Mouse (Mus musculus) neural tube, embryonic 11.5 days (tissue): Measurements from ENCODE around the gene Hibadh. TPM values are rescaled to one million over a fixed set of nuclear protein-coding genes. Genes with fewer than 3 reads are reported as not detected.

ENCODE experiments used
- ATAC-seq: fragments of 200-750 bp; cut with Nextera tagmentation; 2 replicates; pipeline ENCODE4 v1.8.0; 2017; ENCODE audit warnings: moderate number of reproducible peaks, mild to moderate bottlenecking, moderate TSS enrichment, moderate library complexity; ENCODE audit not compliant: insufficient read depth, low FRiP score, low TSS enrichment
- DNase-seq: peaks from one replicate; pipeline ENCODE4 v3.0.0-alpha.2; 2015; ENCODE audit warnings: low spot score
- H3K27ac ChIP-seq: fragments of 300-500 bp; sonication (generic); 2 replicates; pipeline ENCODE4 v1.5.1; 2014; ENCODE audit warnings: low read depth, mild to moderate bottlenecking, low read length
- H3K27me3 ChIP-seq: fragments of 300-500 bp; sonication (generic); 2 replicates; pipeline ENCODE4 v1.6.1; 2014; ENCODE audit warnings: mild to moderate bottlenecking, low read length, mixed read lengths; ENCODE audit not compliant: control insufficient read depth, insufficient read depth
- H3K36me3 ChIP-seq: fragments of 300-500 bp; sonication (generic); 2 replicates; pipeline ENCODE4 v1.6.1; 2014; ENCODE audit warnings: mild to moderate bottlenecking, low read length, moderate library complexity, mixed read lengths; ENCODE audit not compliant: control insufficient read depth, insufficient read depth
- H3K4me1 ChIP-seq: fragments of 300-500 bp; sonication (generic); 2 replicates; pipeline ENCODE4 v1.6.1; 2014; ENCODE audit warnings: low read length, mixed read lengths; ENCODE audit not compliant: control insufficient read depth, insufficient read depth
- H3K4me2 ChIP-seq: fragments of 300-500 bp; sonication (generic); 2 replicates; pipeline ENCODE4 v1.6.1; 2014; ENCODE audit warnings: low read depth, mild to moderate bottlenecking, moderate library complexity
- H3K4me3 ChIP-seq: fragments of 300-500 bp; sonication (generic); 2 replicates; pipeline ENCODE4 v1.5.1; 2014; ENCODE audit warnings: low read depth, low read length
- H3K9ac ChIP-seq: fragments of 300-500 bp; sonication (generic); 2 replicates; pipeline ENCODE4 v1.6.1; 2014; ENCODE audit warnings: mild to moderate bottlenecking, low read length
- H3K9me3 ChIP-seq: fragments of 300-500 bp; sonication (generic); 2 replicates; pipeline ENCODE4 v1.6.1; 2016; ENCODE audit warnings: low read length; ENCODE audit not compliant: control insufficient read depth
- WGBS: fragments of 180-500 bp; shearing (Covaris S2); extraction: QIAGEN DNeasy Blood & Tissue Kit; methylation state at CpG from one replicate; pipeline ENCODE4 v1.1.7; 2014; 5-methylcytosine and 5-hydroxymethylcytosine counted together
- polyA plus RNA-seq: library from polyadenylated mRNA; unstranded; fragments of >200 nt; fragmentation: Nextera tagmentation; extraction: Ambion mirVana; gene quantifications from 2 replicates; pipeline ENCODE4 v1.2.1, GENCODE M21; 2014

The Hibadh gene
- polyA plus RNA-seq, 1 experiment from 2014 or later: 47.6 TPM

GRCm38 (mm10) chr6:52648031-52648430 lies 7.8 kb upstream of the Hibadh start:
- H3K27ac ChIP-seq: no peak overlapping the region
- DNase-seq: no peak
- 93% methylated on average over 6 of the region's 6 CpGs for WGBS

GRCm38 (mm10) chr6:52645926-52646325 lies 5.7 kb upstream of the Hibadh start:
- ATAC-seq (no peak), DNase-seq (no peak)
- WGBS: 40% methylated on average over 5 of the region's 5 CpGs
- Histone ChIP-seq H3K4me1 (no peaks in the 10 kb centered on the region), H3K9ac (no peak overlapping the region), H3K4me2 (no peak overlapping the region), H3K36me3 (no peaks in the 10 kb centered on the region), H3K9me3 (no peaks in the 10 kb centered on the region), H3K27ac (no peak overlapping the region), H3K4me3 (no peak overlapping the region), H3K27me3 (no peaks in the 10 kb centered on the region)

More at GRCm38 (mm10) chr6:52648031-52648430, 7.8 kb upstream of the Hibadh start:
- no peaks in the 10 kb centered on the region for H3K27me3 ChIP-seq
- ATAC-seq: no peak
- H3K4me1 ChIP-seq: no peaks in the 10 kb centered on the region
- H3K9ac ChIP-seq: no peak overlapping the region
- no peak overlapping the region for H3K4me3 ChIP-seq
- no peaks in the 10 kb centered on the region for H3K36me3 ChIP-seq
- no peak overlapping the region for H3K4me2 ChIP-seq
- H3K9me3 ChIP-seq: no peaks in the 10 kb centered on the region

- no peak overlapping the region for H3K4me3 ChIP-seq
- H3K36me3 ChIP-seq: no peaks in the 10 kb centered on the region
- H3K4me2 ChIP-seq: no peak overlapping the region
- 12% methylated on average over 7 of the region's 7 CpGs for WGBS
- no peaks in the 10 kb centered on the region for H3K27me3 ChIP-seq
- H3K4me1 ChIP-seq: no peaks in the 10 kb centered on the region
- DNase-seq (no peak), ATAC-seq (no peak)
- no peaks in the 10 kb centered on the region for H3K9me3 ChIP-seq
- H3K9ac ChIP-seq: no peak overlapping the region
- H3K27ac ChIP-seq: no peak overlapping the region
Measured at GRCm38 (mm10) chr6:52642152-52642551, 2.0 kb upstream of the Hibadh start.

GRCm38 (mm10) chr6:52641076-52641475 lies 887 bp upstream of the Hibadh start:
- no peak for DNase-seq
- ATAC-seq: no peak
- H3K4me2 ChIP-seq: no peak overlapping the region
- no peaks in the 10 kb centered on the region for H3K9me3 ChIP-seq
- H3K27ac ChIP-seq: no peak overlapping the region
- H3K9ac ChIP-seq: no peak overlapping the region
- H3K4me3 ChIP-seq: no peak overlapping the region
- H3K27me3 ChIP-seq: no peaks in the 10 kb centered on the region
- H3K4me1 ChIP-seq: no peaks in the 10 kb centered on the region
- WGBS: 58% methylated on average over 3 of the region's 3 CpGs
- no peaks in the 10 kb centered on the region for H3K36me3 ChIP-seq

DNA sequence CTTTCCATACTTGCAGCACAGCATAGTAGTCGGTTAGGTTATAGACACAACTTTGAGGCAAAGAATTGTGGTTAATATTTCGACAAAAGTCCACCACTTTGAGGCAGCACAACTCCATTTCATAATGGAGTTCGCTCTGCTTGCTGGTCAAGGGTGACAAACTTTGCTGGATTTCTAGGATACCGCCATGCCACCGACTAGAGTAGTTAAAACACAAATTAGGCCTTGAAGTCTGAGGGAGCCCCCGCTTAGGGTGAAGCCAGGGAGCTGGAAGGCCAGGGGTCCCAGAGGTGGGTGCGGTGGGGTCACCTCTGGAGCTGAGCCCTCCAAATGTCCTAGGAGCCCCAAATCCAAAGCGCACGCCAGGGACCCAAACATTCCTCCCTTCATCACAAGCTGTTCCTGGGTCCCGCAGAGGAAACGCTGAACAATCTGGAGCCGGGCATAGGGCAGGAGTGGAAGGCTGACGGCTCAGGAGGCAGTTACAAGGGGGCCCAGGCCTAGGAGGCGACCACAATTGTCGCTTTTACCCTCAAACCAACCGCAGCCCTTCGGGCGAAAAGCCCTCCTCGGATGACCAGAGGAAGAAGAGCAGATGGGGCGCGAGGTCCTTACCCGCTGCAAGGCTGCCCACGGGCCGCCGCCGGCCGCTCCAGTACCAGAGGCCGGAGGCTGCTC lies 504 bp downstream of the Hibadh start:
- WGBS: 4% methylated on average over 28 of the region's 28 CpGs
- Histone ChIP-seq H3K4me3 (peak overlapping the region; percentile 81), H3K27ac (peak overlapping the region; percentile 64; the same call in 1 of the 2 replicates), H3K9ac (peak overlapping the region; percentile 83), H3K36me3 (no peaks in the 10 kb centered on the region), H3K27me3 (no peaks in the 10 kb centered on the region), H3K4me1 (no peaks in the 10 kb centered on the region), H3K9me3 (no peaks in the 10 kb centered on the region), H3K4me2 (peak overlapping the region; percentile 88)
- ATAC-seq: no peak; the same call in 1 of the 2 replicates
- peak; percentile 31 for DNase-seq

DNA sequence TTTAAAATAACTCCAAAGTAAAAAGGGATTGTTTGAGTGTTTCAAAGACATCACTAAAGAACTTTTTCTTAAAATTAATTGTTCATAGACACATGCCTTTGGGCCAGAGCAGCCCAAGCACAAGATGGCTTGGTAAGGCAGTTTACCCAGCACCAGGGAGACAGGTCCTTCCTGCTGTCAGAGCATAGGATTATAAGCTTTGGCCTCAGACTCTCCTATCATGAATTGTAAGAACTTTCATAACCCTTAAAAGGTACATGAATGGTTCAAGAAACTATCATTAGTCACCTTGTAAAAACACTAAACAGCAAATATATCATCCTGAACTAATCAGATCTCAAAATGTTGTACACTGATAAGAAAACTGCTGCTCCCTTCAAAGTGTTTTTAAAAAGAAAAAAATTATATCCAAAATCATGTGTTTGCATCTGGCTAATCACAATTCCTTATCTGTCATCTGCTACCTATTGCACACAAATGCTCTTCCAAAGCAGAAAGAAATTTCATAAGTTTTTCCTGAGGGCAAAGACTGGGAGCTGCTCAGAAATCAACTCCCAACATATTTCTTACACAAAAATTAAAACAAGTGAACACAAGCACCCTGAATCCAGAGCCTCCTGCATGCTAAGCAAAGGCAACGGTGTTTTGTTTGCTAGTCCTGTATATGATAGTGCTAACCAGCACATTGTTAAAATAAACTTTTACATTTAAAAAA lies 1.6 kb downstream of the Hibadh start:
- Histone ChIP-seq H3K27me3 (no peaks in the 10 kb centered on the region), H3K9ac (no peak overlapping the region), H3K9me3 (no peaks in the 10 kb centered on the region), H3K4me1 (no peaks in the 10 kb centered on the region), H3K4me3 (no peak overlapping the region), H3K27ac (no peak overlapping the region), H3K36me3 (no peaks in the 10 kb centered on the region), H3K4me2 (no peak overlapping the region; the same call in 1 of the 2 replicates)
- 84% methylated on average over 1 of the region's 1 CpGs for WGBS
- ATAC-seq (no peak), DNase-seq (no peak)

- no peak overlapping the region for H3K4me2 ChIP-seq
- DNase-seq: no peak
- WGBS: 91% methylated on average over 4 of the region's 4 CpGs
- no peak overlapping the region for H3K27ac ChIP-seq
- no peak overlapping the region for H3K9ac ChIP-seq
- no peak overlapping the region for H3K4me3 ChIP-seq
- no peak for ATAC-seq
- H3K9me3 ChIP-seq: no peaks in the 10 kb centered on the region
- H3K4me1 ChIP-seq: no peaks in the 10 kb centered on the region
- H3K27me3 ChIP-seq: no peaks in the 10 kb centered on the region
- H3K36me3 ChIP-seq: no peaks in the 10 kb centered on the region
Measured at GRCm38 (mm10) chr6:52637337-52637736, 2.9 kb downstream of the Hibadh start.

DNA sequence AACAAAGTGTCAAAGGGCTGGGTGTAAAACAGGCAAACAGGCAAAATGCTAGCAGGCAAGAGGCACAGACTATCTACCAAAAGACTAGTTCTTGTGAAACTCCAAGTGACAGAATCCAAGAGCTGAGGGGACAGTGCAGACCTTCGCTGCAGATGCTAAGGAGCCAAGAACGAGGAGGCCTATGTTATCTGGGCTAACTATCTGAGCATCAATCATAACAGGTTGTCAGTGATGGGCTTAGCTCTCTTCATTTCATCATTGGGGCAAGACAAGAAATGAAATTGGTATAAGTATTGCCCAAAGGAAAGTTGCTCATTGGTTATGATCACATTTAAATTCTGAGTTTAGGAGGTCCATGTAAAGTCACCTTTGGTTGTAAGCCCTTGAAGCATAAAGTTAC lies 4.8 kb downstream of the Hibadh start:
- Histone ChIP-seq H3K27ac (no peak overlapping the region), H3K27me3 (no peaks in the 10 kb centered on the region), H3K4me2 (no peak overlapping the region), H3K36me3 (no peaks in the 10 kb centered on the region), H3K9me3 (no peaks in the 10 kb centered on the region), H3K4me3 (no peak overlapping the region), H3K9ac (no peak overlapping the region), H3K4me1 (no peaks in the 10 kb centered on the region)
- WGBS: 91% methylated on average over 2 of the region's 2 CpGs
- no peak for ATAC-seq
- DNase-seq: no peak

DNA sequence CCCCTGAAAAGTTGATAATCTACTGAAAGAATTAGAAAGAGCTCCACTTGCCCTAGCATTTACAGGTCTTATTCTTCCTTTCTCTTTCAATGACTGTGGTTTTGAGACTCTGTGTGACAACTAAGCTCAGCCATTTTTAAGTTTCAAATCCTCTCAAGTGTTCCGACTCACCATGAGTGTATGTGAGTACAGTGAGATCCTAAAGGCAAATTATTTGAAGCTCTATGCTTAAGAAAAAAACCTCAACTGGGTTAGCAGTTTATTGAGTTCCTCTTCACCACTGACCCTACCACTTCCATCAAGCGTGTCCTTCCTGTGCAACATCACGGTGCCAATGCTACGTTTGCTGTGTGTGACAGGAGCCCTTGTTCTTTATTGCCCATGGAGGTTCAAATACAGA lies 9.6 kb downstream of the Hibadh start:
- Histone ChIP-seq H3K9ac (no peak overlapping the region), H3K4me3 (no peak overlapping the region), H3K36me3 (no peaks in the 10 kb centered on the region), H3K4me1 (no peaks in the 10 kb centered on the region), H3K9me3 (no peaks in the 10 kb centered on the region), H3K27ac (no peak overlapping the region), H3K27me3 (no peaks in the 10 kb centered on the region), H3K4me2 (no peak overlapping the region)
- DNase-seq: no peak
- no peak for ATAC-seq
- 90% methylated on average over 4 of the region's 4 CpGs for WGBS
